Mouse (Mus musculus) brain, embryonic 14.5 days (tissue): Measurements from ENCODE around the gene Cacng2.

Experiments
- CTCF ChIP-seq: fragments of 200-500 bp; IDR thresholded peaks from 2 replicates; pipeline ENCODE4 v1.5.1; 2012; ENCODE audit warnings: inconsistent platforms, mild to moderate bottlenecking, moderate library complexity, borderline replicate concordance; ENCODE audit not compliant: insufficient read depth, insufficient read length; ENCODE audit errors: extremely low read depth
- POLR2A ChIP-seq: fragments of 200-500 bp; IDR thresholded peaks from 2 replicates; pipeline ENCODE4 v1.6.1; 2012; ENCODE audit warnings: mild to moderate bottlenecking, inconsistent platforms, borderline replicate concordance; ENCODE audit not compliant: poor library complexity, insufficient read depth, insufficient read length, severe bottlenecking; ENCODE audit errors: extremely low read depth

- TF ChIP-seq CTCF (no peak), POLR2A (no peak)
These were observed 36.8 kb downstream of the Cacng2 start for GRCm38 (mm10) chr15:78082841-78083572.
